Mouse (Mus musculus) stomach, postnatal 0 days (tissue): Measurements from ENCODE around the gene Ccdc62.

ENCODE experiments used
- CTCF ChIP-seq: IDR thresholded peaks from 2 replicates; pipeline ENCODE4 v1.5.1; 2016; ENCODE audit warnings: antibody characterized with exemption, low read depth, mild to moderate bottlenecking, moderate library complexity
- EP300 ChIP-seq: optimal IDR thresholded peaks from 2 replicates; pipeline ENCODE3; 2016; ENCODE audit warnings: antibody characterized with exemption

GRCm38 (mm10) chr5:123970576-123970975 is 40.1 kb downstream of the Ccdc62 start:
- no peak for TF ChIP-seq CTCF
- TF ChIP-seq EP300 = no peak
